Mouse (Mus musculus) embryo, embryonic 9.5 days (tissue): ENCODE data around the gene Mesp2.

Experiments used
- DNase-seq: peaks from one replicate; pipeline ENCODE4 v3.0.0-alpha.2; 2017; ENCODE audit errors: extremely low spot score

Mesp2 gene

GRCm38 (mm10) chr7:79861794-79862193, 51.3 kb downstream of the Mesp2 start:
- no peak for DNase-seq
